In genomic region chr11:109188235-109188634, GRCm38 (mm10) we compare ENCODE assay signal across 32 mouse cellular contexts. TPM values are rescaled to one million over a fixed set of nuclear protein-coding genes. Genes with fewer than 3 reads are reported as not detected.
"Had no signal": no experiment of that assay in that cellular context is flagged by ENCODE, and none has a peak within 500 bp of the region (broad histone marks: within the 10 kb centered on the region; RNA-seq: fewer than 3 reads in every experiment).

No protein-coding gene starts in this region.

- ATAC-seq: forebrain, embryonic 13.5 days; forebrain, embryonic 14.5 days; forebrain, embryonic 15.5 days; forebrain, embryonic 16.5 days; forebrain, postnatal 0 days had no signal

- H3K9ac ChIP-seq: embryonic facial prominence, embryonic 12.5 days; embryonic facial prominence, embryonic 13.5 days; embryonic facial prominence, embryonic 15.5 days; forebrain, embryonic 12.5 days; forebrain, embryonic 13.5 days; forebrain, embryonic 15.5 days; forebrain, postnatal 0 days had no signal

- H3K36me3 ChIP-seq: embryonic facial prominence, embryonic 10.5 days; embryonic facial prominence, embryonic 12.5 days; embryonic facial prominence, embryonic 13.5 days; embryonic facial prominence, embryonic 15.5 days; forebrain, embryonic 10.5 days; forebrain, embryonic 12.5 days; forebrain, embryonic 15.5 days had no signal

- H3K4me1 ChIP-seq: forebrain, embryonic 13.5 days had no signal

- H3K4me3 ChIP-seq: embryonic facial prominence, embryonic 10.5 days; embryonic facial prominence, embryonic 12.5 days; embryonic facial prominence, embryonic 13.5 days; embryonic facial prominence, embryonic 15.5 days; erythroblast, embryonic 14.5 days; forebrain, embryonic 10.5 days; forebrain, embryonic 12.5 days; forebrain, embryonic 13.5 days; forebrain, embryonic 15.5 days; gastrocnemius, adult 2 months had no signal

- H3K9me3 ChIP-seq: embryonic facial prominence, embryonic 10.5 days; embryonic facial prominence, embryonic 12.5 days; embryonic facial prominence, embryonic 13.5 days; embryonic facial prominence, embryonic 15.5 days; forebrain, embryonic 10.5 days; forebrain, embryonic 12.5 days; forebrain, embryonic 13.5 days; forebrain, embryonic 15.5 days had no signal

- H3K4me2 ChIP-seq: embryonic facial prominence, embryonic 12.5 days; embryonic facial prominence, embryonic 13.5 days; embryonic facial prominence, embryonic 15.5 days; forebrain, embryonic 12.5 days; forebrain, embryonic 13.5 days; forebrain, embryonic 15.5 days had no signal

- H3K27ac ChIP-seq: embryonic facial prominence, embryonic 10.5 days; embryonic facial prominence, embryonic 12.5 days; embryonic facial prominence, embryonic 13.5 days; embryonic facial prominence, embryonic 15.5 days; forebrain, embryonic 10.5 days; forebrain, embryonic 12.5 days; forebrain, embryonic 13.5 days; forebrain, embryonic 15.5 days; gastrocnemius, adult 2 months had no signal

- DNase-seq: embryo, embryonic 11 days; forebrain, postnatal 0 days; gastrocnemius, adult 2 months; gastrocnemius, postnatal 10 days; gastrocnemius, postnatal 14 days; gastrocnemius, postnatal 25 days; gastrocnemius, postnatal 36 days; heart, adult 11 months; heart, adult 18-20 months had no signal

- H3K27me3 ChIP-seq: embryonic facial prominence, embryonic 12.5 days; embryonic facial prominence, embryonic 13.5 days; embryonic facial prominence, embryonic 15.5 days; forebrain, embryonic 12.5 days; forebrain, embryonic 13.5 days; forebrain, embryonic 15.5 days had no signal

RNA-seq across cellular contexts. Expression of gene E030025P04Rik, which starts 44.1 kb away (rescaled TPM):
- total RNA-seq: common myeloid progenitor, adult 5-6 weeks; forebrain, postnatal 0 days; gastrocnemius, adult 18-20 months; gastrocnemius, adult 2 months; gastrocnemius, adult 8-10 months; gastrocnemius, postnatal 10 days; gastrocnemius, postnatal 14 days; gastrocnemius, postnatal 25 days; gastrocnemius, postnatal 36 days; gastrocnemius, postnatal 4 days; granulocyte monocyte progenitor cell, adult 5-6 weeks; heart, adult 18-20 months had no signal
- polyA plus RNA-seq: cerebellum, adult 2 months; cortical plate, adult 2 months; embryonic facial prominence, embryonic 10.5 days; embryonic facial prominence, embryonic 11.5 days; embryonic facial prominence, embryonic 12.5 days; embryonic facial prominence, embryonic 13.5 days; embryonic facial prominence, embryonic 14.5 days; embryonic facial prominence, embryonic 15.5 days; erythroblast, embryonic 14.5 days; forebrain, embryonic 10.5 days; forebrain, embryonic 11.5 days; forebrain, embryonic 12.5 days; forebrain, embryonic 13.5 days; forebrain, embryonic 14.5 days; forebrain, embryonic 15.5 days; forebrain, embryonic 16.5 days; forebrain, postnatal 0 days; frontal cortex, adult 2 months; gonadal fat pad, adult 2 months had no signal
